Mouse (Mus musculus) kidney, adult 2 months (tissue): ENCODE data around the gene Klk10.

Source experiments
- CTCF ChIP-seq: fragments of 200-500 bp; conservative IDR thresholded peaks from 2 replicates; pipeline ENCODE4 v1.5.1; 2011; ENCODE audit warnings: low read depth, mild to moderate bottlenecking, control low read depth, low read length, moderate library complexity, mixed read lengths; ENCODE audit not compliant: insufficient read depth, insufficient read length
- POLR2A ChIP-seq: fragments of 200-500 bp; IDR thresholded peaks from one replicate; pipeline ENCODE4 v1.6.1; 2011; ENCODE audit warnings: low read depth, low read length, control low read depth

DNA sequence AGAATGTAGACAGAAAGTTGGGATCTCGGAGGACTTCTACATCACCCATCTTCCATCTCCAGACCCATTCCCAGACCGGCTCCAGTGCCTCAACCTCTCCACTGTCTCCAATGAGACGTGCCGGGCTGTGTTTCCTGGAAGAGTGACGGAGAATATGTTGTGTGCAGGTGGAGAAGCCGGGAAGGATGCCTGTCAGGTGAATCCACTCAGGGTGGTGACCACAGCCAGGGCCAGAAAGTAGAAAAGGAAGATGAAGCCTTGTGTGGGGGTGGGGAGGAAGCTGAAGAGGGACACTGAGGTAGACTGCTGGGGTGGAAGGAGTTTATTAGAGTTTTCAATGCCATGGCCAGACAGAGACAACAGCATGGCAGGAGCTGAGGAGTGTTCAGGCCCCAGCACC lies 8.9 kb upstream of the Klk10 start:
- TF ChIP-seq CTCF = no peak
- TF ChIP-seq POLR2A = no peak
